Mouse (Mus musculus) lung, postnatal 4 days (tissue): Measurements from ENCODE around the gene Kcnn3.

Experiments
- DNase-seq, 2 experiments: peaks; one replicate each; pipeline ENCODE4 v3.0.0; 2021

Gene Kcnn3

GRCm38 (mm10) chr3:89686031-89686430, 166.1 kb downstream of the Kcnn3 start:
- DNase-seq = no peak

GRCm38 (mm10) chr3:89688694-89689581, 169.0 kb downstream of the Kcnn3 start:
- DNase-seq = peak; percentile 77 to 90

GRCm38 (mm10) chr3:89691776-89692175, 171.8 kb downstream of the Kcnn3 start:
- DNase-seq = no peak

GRCm38 (mm10) chr3:89696152-89696821, 176.3 kb downstream of the Kcnn3 start:
- no peak for DNase-seq

GRCm38 (mm10) chr3:89698958-89699357, 179.0 kb downstream of the Kcnn3 start:
- no peak for DNase-seq

- DNase-seq = no peak
Measured at GRCm38 (mm10) chr3:89700461-89700860, 180.5 kb downstream of the Kcnn3 start.

GRCm38 (mm10) chr3:89703596-89703995, 183.6 kb downstream of the Kcnn3 start:
- no peak for DNase-seq

GRCm38 (mm10) chr3:89704064-89704463, 184.1 kb downstream of the Kcnn3 start:
- DNase-seq = no peak

- peak; percentile 78 to 82 for DNase-seq
Measured at GRCm38 (mm10) chr3:89714359-89715206, 194.6 kb downstream of the Kcnn3 start, which contains the start of gene Adar. Adar (plus strand) TSS chr3:89715022.

GRCm38 (mm10) chr3:89715207-89715966, 195.4 kb downstream of the Kcnn3 start:
- DNase-seq = peak in 1 of 2 experiments; percentile 49

GRCm38 (mm10) chr3:89715967-89716256, 195.9 kb downstream of the Kcnn3 start:
- DNase-seq = no peak

- DNase-seq = no peak
Measured at GRCm38 (mm10) chr3:89722032-89722431, 202.1 kb downstream of the Kcnn3 start.

- DNase-seq = no peak
Measured at GRCm38 (mm10) chr3:89723400-89724084, 203.6 kb downstream of the Kcnn3 start.
